Mouse (Mus musculus): Measurements from ENCODE around the gene Parn. TPM values are rescaled to one million over a fixed set of nuclear protein-coding genes. Genes with fewer than 3 reads are reported as not detected.
"Not testable (repeated sequence)": the region's sequence is repeated elsewhere in the genome, so short reads cannot be mapped to it uniquely, and the experiment has no call there.

The Parn gene
- 10 to 100 TPM; 22.4 to 24.3 TPM for total RNA-seq (2021)
- long read RNA-seq, experiment 1, transcript Parn-201 (24 exons, 2,906 nt): major isoform, 17 of 32 reads
- long read RNA-seq, experiment 1, partial matches to known transcripts: 4 of 32 reads
- long read RNA-seq, experiment 1, other reads (novel, unspliced or antisense): 11 of 32 reads
- long read RNA-seq, experiment 2, transcript Parn-201 (24 exons, 2,906 nt): major isoform, 13 of 18 reads
- long read RNA-seq, experiment 2, partial matches to known transcripts: 1 of 18 reads
- long read RNA-seq, experiment 2, other reads (novel, unspliced or antisense): 4 of 18 reads

DNA sequence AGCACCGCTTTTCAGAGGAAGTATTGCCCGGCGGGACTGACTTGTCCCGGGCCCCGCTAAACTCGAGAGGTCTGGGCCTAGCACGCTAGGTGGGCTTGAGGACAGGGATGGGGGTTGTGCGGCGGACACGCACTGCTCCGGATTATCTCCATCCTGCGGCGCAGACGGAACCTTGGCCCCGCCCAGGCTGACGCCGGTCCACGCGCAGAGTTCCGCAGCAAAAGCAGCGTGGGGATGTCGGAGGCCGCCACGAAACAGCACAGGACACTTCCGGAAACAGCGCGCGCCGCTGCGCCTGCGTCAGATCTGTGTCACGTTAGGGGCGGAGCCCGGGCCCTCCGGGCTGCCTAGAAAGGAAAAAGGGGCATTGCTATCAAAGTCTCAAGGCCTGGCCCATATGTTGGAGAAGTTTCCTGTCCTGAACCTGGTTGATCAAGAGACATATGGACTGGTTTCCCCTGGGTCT lies at the start of gene Parn:
TSS of gene Parn (minus strand) at position 293 of the 466 bp plus-strand sequence.
- DNase-seq (ENCODE audit: low spot score in 2 of 2): peak; percentile 95 to 98

DNA sequence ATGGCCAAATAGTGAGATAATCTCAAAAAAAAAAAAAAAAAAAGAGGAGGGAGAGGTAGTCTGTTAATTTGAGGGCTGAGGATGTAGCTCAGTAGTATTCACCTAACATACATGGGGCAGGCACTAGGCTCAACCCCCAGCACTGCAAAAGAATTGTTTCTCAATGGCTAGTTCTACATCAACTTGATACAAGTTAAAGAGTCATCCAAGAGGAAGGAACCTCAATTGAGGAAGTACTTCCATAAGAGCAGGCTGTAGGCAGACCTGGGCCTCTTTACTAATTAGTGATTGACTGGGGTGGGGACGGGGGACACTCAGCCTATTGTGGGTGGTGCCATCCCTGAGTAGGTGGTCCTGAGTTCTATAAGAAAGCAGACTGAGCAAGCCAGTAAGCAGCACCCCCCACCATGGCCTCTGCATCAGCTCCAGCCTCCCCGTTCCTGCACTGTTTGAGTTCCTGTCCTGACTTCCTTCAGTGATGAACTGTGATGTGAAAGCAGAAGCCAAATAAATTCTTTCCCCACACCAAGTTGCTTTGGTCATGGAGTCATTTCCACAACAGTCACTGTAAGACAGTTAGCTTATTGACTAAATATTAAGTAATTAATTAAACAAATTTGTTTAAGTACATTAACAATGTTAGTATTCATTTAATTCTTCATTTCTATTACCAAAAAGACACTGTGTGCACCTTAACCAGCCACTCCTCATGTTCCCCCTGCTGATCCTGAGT lies 49.0 kb upstream of the Parn start:
- DNase-seq (ENCODE audit: low spot score in 2 of 2): no peak

DNA sequence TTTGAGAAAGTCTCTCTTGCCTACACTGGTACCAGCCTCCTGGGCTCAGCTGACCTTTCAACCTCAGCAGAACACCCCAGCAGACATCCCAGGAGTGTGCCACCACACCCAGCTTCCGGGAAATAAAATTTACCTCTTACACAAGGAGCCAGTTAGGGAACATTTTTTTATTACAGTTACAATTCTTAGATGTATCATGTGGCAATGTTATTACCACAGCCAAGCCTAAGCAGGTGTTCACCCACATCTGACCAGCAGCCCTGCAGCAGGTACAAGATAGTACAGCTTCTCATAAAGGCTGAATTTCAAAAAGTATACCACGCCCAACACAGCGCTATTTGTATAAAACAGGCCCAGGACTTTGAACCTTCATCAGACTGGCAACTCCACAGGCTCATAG lies 46.9 kb upstream of the Parn start:
- DNase-seq (ENCODE audit: low spot score in 2 of 2): no peak

DNA sequence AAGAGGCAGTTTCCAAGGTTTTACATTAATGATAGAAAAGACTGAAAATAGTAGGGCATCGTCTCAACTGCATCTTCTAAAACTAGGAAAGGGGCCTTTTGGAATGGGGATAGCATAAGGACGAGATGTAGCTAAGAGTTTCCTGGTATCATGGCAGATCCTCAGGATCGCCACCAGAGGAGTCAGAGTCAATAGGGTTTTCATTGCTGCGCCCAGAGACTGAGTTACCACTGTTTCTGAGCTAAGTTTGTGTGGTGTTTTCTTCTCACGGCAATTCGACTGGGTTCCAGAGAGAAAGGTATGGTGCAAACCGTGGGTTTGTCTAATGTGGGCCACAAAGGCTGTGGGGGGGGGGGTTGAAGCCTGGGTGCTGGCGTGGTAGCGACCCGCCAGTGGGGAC lies 36.7 kb upstream of the Parn start:
- DNase-seq (ENCODE audit: low spot score in 2 of 2): no peak

DNA sequence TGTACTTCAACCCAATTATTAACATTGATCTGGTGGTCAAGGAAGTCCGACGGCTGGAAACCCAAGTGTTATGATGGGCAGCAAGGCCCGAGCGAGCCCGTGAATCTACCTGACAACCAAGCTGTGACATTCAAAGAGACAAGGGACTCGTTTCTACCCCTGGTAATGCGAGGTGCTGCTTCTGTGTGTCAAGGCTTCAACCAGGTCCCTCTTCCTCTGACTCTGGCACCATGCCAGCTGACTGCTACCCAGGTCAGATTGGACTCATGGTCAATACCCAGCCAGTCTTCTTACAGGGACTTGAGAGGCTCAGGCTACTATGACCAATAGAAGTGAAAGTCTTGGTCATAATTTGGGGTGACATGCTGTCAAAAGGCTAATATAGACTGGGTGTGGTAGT lies 34.2 kb upstream of the Parn start:
- DNase-seq (ENCODE audit: low spot score in 2 of 2): no peak

DNA sequence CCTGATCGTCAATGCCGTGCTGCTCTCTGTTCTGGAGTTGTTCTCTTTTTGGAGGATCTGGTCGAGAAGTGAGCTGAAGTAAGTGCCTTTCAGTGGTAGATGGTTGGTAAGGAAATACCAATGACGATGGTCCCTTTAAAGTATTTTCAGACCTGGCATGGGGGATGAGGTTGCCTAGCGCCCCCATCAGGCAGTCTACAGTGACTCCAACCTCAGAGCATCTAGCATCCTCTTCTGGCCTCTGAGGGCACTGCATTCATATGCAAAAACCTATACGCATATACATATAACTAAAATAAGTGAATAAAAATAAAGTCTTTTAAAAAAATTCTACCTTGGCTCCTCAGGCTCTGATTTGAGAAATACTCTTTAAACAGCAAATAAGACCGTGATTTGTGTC lies 31.0 kb upstream of the Parn start:
- DNase-seq (ENCODE audit: low spot score in 2 of 2): no peak

DNA sequence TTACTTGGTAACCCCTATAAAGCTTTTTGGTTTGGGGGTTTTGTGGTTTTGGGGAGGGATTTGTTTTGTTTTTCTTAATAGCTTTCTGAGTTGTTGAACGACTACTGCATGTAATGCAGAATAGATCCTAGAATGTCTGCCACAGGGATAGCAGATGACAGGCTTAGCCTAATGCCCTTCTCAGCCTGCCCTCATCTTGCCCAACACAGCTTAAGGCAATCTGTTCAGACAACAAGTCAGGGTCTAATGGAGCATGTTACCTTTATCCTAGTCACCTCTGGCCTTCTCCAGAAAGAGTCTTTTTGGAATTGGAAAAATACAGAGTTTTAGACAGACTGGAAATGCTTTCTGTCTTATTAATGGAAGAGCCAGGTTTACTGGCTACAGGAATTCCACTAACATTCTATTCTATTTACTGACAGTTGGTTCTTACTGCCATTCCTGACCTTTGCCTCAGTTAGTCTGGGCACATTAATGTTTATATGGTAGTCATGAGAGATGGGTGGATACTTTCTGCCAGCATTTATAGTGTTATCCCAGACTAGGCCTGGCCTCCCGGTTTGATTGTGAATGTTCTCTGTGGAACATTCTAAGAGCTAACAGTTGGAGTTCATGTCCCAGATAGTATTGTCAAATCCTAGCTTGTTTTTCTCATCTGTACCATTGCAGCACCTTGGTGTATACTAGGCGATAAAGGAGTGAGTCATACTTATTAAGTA lies 10.8 kb upstream of the Parn start:
- no peak for DNase-seq (ENCODE audit: low spot score in 2 of 2)

DNA sequence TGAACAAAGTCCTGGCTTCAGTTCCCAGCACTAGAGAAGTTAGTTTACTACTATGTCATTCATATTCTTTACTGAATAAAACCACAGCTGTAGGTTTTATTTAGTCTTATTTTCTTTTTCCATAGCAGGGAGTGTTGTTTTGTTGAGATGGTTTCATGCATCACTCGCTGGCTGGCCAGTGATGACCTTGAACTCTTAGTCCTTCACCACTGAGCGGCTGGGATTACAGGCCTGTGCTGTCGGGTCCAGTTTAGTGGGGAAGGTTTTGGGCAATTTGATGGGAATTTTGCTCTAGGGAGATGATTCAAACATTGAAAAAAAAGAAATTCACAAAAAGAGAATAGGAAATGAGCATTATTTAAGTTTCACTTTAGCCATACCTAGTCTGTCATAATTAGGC lies 6.5 kb upstream of the Parn start:
- no peak for DNase-seq (ENCODE audit: low spot score in 2 of 2)

DNA sequence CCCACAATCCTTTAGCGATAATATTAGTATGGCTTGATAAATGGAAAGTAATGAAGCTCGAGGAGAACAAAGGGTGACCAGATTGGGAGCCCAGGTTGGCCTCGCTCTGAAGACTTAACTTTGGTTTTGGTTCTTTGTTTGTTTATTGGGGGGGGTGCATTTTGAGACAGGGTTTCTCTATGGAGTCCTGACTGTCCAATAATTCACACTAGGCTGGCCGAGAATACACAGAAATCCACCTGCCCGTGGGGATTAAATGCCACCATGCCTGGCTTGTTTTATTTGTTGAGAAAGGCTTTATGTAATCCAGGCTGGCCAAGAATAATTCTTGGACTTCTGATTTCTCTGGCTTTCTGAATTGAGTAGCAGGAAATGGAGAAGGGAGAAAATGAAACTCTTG lies 5.1 kb upstream of the Parn start:
- DNase-seq (ENCODE audit: low spot score in 2 of 2): no peak

DNA sequence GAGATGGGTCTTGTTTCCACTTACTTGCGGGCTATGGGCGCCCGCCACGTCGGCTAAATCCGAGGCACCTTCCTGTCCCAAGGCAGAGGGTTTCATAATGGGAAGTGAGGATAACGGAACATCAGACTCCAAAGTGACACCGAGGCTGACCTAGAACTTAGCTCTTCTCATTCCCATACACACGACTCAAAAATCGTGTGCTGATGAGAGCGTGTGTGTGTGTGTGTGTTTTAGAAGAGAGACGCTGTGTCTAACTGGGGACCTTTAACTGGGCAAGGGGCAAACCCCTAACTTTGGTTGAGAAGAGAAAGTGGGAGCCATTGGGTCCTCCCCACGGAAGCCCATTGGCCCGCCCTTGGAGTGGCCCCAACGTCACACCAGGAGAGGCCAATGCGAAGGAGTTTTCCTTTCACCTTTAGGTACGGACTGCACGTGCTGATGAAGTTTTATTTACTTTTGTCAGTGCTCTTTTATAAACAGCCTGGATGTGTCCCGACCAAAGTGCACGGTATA lies 4.5 kb upstream of the Parn start:
- peak; percentile 13 to 29 for DNase-seq (ENCODE audit: low spot score in 2 of 2)

DNA sequence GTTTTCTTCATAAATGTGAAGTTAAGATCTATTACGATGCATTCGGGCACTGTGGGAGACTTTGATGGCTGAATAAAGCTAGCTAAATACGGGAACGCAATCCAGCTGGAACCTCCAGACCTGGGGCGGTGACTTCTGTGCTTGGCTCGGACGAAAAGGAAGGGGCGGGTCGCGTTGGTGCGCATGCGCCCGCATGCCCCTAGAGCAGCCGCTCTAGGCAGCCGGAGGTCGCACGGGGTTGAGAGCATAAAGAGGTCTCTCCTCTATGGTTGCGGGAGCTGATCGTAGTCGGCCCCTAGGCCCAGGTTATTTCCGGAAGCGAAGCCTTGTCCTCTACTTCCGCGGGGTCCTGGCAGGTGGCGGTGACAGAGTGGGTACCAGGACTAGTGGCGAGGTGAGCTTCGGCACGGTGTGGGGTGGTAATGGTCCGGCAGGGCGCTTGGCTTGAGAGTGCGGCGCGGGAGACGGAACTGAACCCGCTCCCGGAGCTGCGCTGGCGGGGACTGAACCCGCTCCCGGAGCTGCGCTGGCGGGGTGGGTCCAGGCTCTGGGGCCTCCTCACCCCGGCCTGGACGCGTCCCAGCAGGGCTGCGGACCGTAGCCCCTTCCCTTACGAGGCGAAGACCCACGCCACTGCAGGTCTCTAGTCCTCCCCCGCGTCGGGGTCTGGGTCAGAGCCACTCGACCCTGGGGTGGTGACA lies 3.9 kb upstream of the Parn start, which contains the start of the genes Bfar and 3110001I22Rik:
TSS of gene Bfar (plus strand) at position 174 of the 701 bp plus-strand sequence.
TSS of gene 3110001I22Rik (plus strand) at position 245 of the 701 bp plus-strand sequence.
- peak; percentile 83 to 87 for DNase-seq (ENCODE audit: low spot score in 2 of 2)

DNA sequence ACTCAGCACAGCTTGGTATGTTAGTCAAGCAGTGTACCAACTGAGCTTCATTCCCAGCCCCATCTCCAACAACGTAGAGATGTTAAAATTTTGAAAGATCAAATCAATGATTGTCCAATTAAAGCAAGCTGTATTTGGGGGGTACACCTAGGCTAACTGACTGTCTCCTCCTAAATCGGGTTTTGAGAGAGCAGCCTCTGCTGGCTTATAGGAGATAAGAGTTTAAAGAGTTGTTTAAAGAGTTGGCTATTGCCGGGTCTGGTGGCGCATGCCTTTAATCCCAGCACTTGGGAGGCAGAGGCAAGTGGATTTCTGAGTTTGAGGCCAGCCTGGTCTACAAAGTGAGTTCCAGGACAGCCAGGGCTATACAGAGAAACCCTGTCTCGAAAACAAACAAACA lies 2.9 kb upstream of the Parn start:
- not testable (repeated sequence) for DNase-seq (ENCODE audit: low spot score in 2 of 2)

DNA sequence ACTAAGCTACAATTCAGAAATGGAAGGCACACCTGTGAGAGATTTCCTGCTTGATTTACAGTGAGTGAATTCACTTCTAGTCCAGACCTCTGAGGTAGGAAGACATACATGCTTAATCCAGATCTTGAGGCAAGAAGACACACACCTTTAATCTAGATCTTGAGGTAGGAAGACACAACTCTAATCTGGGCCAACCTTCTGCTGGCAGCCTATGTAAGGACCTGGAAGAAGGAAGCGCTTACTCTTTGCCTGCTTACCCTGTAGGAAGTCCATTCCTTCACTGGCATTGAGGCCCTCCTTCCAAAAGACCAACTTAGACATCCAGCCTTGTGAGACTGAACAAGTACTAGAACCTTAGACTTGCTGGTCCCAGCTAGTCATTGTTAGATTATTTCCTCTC lies 1.3 kb upstream of the Parn start:
- no peak for DNase-seq (ENCODE audit: low spot score in 2 of 2)

DNA sequence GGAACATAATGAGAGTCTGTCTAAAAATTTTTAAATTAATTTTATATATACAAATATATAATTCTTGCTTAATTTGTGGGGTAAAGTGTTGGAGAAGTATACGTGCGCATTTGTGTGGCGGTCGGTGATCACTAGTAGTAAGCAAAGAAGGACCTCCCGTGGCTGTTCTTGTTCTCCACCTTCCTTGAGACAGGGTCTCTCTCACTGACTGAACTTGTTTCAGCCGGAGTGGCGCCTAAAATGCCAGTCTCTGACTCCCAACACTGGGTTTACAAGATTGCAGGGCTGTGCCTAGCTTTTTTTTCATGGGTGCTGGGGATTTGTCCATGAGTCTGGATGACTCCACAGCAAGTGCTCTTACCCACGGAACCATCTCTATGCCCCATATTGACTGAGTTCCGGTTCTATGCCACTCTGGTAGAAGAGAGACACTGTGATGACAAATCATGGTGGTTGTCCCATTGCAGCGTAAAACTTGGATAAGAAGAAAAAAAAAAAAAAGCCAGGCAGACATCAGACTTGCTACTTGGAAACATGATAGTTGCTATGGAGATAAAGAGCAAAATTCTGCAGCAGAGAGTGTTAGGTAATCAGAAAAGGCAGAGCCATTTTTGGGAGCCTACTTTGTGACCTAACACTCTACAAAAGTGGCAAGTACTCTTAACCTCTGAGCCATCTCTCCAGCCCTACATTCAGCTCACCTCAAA lies 585 bp upstream of the Parn start:
- no peak for DNase-seq (ENCODE audit: low spot score in 2 of 2)

DNA sequence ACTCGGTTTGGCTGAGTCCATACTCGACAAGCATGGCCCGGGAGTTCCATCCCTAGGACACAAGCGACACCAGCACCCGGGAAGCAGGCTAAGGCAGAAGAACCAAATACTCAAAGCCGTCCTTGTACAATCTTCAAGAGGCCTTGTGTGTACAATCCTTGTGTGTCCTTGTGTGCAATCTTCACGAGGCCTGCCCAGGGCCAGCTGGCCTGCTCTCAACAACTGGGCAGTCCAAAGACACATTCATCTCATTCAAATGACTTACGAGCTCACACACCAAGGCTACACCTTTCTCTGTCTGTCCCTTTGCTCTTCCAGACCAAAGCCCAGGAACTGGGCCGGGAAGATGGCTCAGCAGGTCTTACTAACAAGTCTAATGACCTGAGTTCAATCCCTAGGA lies 7.2 kb downstream of the Parn start:
- DNase-seq (ENCODE audit: low spot score in 2 of 2): no peak

DNA sequence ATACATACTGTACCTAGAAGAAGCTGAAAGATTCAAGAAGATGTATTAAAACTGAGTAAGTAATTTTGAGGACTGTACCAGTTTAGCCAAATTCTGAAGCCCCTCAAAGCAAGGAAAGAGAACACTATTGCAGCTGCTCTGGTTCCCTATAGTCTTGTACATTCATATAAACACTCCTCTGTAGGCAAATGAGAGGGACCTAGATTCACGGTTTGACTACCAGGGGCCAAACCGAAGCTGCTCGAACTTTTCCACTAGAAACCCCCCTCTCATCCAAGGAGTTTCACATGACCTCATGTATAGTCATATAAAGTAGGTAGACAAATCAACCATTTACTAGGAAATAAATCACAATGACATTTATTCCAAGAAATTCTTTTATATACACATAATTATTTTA lies 9.1 kb downstream of the Parn start:
- no peak for DNase-seq (ENCODE audit: low spot score in 2 of 2)

DNA sequence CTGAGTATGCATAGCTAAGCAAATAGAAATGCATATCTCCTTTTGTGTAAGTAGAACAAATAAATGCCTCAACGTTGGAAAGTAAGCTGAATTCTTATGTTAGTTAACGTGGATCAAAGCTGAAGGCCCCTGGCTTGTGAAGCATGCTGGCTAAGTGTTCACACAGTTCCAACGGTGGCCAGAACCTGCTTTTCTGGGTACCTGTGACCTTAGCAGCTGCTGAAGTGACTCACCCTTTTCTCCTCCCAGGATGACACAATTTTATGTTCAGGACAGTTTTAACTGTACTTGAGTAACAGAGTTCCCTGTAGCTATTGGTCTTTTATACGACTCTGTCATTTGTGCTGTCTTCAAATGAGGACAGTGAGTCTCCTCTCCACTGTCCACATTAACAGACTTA lies 22.0 kb downstream of the Parn start:
- DNase-seq (ENCODE audit: low spot score in 2 of 2): no peak

DNA sequence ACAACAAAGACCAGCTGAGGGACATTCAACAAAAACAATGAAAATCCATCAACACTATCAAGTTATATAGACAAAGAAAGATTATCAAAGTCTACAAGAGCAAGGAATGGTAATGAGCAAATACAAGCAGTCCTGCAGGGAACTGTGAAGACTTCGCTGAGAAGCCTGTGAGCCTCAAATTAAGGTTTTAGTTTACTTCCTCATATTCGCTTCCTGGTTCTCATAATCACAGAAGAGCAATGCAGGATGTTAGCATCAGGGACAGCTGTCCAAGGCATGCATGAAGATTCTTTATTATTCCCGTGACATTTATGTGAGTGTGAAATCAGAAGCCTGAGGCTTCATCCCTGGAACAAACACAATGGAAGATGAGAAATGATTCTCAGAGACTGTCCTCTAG lies 23.5 kb downstream of the Parn start:
- DNase-seq (ENCODE audit: low spot score in 2 of 2): no peak

DNA sequence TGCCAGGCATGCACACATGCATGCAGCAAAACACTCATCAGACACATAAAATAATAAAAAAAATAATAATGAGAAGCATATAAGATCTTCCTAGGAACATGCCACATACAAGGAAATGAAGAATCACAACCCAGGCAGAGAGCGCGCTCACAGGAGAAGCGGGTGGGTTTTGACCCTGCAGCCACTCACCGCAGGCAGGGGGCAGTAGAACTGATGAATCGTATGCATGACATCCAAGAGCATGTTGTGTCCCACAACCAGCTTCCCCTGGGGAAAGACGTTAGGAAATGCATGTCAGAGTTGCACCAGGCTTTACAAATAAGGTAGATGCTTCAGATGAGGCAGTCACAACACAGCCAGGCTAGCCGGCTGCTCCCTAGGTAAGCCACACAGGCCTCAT lies 27.9 kb downstream of the Parn start:
- no peak for DNase-seq (ENCODE audit: low spot score in 2 of 2)

DNA sequence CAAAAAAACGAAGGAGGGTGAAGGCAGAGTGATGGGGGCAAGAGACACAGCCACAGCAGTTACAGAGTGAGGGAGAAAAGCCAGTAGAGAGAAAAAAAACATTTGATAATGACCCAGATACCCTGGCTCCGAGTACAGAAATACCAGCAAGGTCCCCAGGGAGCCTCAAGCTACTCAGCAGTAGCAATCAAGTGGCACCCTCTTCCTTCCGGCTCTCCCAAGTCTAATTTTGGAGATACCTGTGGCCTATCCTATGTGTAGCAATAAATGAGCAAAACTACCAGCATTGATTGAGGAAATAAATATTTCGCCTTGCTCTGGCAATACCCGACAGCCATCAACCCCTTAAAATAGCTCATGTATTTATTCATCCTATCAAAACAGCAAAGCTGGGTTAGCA lies 28.5 kb downstream of the Parn start:
- DNase-seq (ENCODE audit: low spot score in 2 of 2): no peak

All from left cerebral cortex, adult 18-20 months (tissue).